Mouse (Mus musculus): ENCODE measurements around the gene Kcnt1.
"Not testable (repeated sequence)": the region's sequence is repeated elsewhere in the genome, so short reads cannot be mapped to it uniquely, and the experiment has no call there.

Kcnt1 gene

GRCm38 (mm10) chr2:25863337-25864131, at the start of gene Kcnt1:
Kcnt1 (plus strand) TSS chr2:25863734.
- peak; percentile 62 to 63 for DNase-seq (ENCODE audit: low spot score in 2 of 2)

GRCm38 (mm10) chr2:25815748-25816147, 47.8 kb upstream of the Kcnt1 start, which contains the start of gene Glt6d1:
Glt6d1 (minus strand) TSS chr2:25815848.
- not testable (repeated sequence) for DNase-seq (ENCODE audit: low spot score in 2 of 2)

- DNase-seq (ENCODE audit: low spot score in 2 of 2), result peak in 1 of 2 experiments; percentile 10
These were observed 40.7 kb upstream of the Kcnt1 start, which contains the start of gene Lcn9 for GRCm38 (mm10) chr2:25822806-25823205. Lcn9 (plus strand) TSS chr2:25823153.

GRCm38 (mm10) chr2:25824751-25825150, 38.8 kb upstream of the Kcnt1 start:
- DNase-seq (ENCODE audit: low spot score in 2 of 2), result no peak

GRCm38 (mm10) chr2:25828344-25828947, 35.1 kb upstream of the Kcnt1 start:
- DNase-seq (ENCODE audit: low spot score in 2 of 2), result no peak

GRCm38 (mm10) chr2:25830786-25831185, 32.7 kb upstream of the Kcnt1 start:
- DNase-seq (ENCODE audit: low spot score in 2 of 2), result no peak

DNA sequence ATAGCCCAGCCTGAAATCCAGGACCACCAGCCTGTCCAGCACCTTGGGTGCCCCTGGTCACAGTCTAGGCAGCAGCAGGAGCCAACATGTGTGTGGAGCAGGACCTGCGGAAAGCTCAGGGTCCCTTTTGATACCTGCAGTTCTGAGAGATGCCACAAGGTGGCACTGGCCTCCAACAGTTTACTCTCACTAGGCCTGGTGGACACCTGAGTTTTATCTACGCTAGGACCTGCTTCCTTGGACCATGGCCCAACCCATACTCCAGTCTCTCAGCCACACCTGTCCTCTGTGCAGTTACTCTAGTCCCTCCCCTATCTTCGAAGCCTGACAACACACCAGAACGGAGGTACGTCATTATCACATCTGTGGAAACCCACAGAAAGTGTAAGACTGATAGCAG, 27.2 kb upstream of the Kcnt1 start:
- DNase-seq (ENCODE audit: low spot score in 2 of 2), result peak; percentile 88 to 89

DNA sequence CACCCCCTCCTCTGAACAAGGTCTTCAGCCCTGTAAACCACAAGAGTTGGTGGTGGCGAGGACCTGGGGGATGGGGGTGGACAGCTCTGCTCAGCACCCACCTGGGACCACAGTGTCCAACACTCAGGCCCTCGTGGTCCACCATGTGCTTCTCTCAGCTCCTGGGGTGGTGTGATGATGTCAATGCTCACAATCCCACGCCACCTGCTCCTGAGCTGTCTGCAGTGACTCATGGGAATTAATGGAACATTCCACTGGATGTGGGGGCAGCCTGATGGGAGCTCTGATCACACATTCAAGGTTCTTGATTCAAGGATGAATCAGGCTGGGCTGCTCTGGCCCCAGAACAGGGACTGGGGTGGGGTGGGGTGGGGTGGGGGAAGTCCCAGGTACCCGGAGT, 21.4 kb upstream of the Kcnt1 start:
- DNase-seq (ENCODE audit: low spot score in 2 of 2), result peak; percentile 41 to 56

DNA sequence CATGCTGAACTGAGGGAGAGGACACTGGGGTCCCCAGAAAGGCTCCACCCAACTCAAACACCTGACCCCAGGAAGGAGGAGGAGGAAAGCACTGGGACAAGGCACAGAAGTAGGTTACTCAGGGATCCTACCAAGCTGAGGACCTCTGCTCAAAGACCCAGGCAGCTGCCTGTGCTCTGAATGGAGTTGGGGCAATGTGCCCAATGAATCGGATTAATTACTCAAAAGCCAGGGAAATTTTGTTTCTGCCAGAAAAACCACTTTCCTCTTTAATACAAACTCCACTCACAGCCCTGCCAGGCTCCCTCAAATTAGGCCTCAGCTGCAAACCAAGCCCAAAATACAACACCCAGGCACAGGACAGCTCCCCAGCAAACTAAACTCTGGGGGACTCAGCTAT, 20.8 kb upstream of the Kcnt1 start:
- peak in 1 of 2 experiments; percentile 19 for DNase-seq (ENCODE audit: low spot score in 2 of 2)

DNA sequence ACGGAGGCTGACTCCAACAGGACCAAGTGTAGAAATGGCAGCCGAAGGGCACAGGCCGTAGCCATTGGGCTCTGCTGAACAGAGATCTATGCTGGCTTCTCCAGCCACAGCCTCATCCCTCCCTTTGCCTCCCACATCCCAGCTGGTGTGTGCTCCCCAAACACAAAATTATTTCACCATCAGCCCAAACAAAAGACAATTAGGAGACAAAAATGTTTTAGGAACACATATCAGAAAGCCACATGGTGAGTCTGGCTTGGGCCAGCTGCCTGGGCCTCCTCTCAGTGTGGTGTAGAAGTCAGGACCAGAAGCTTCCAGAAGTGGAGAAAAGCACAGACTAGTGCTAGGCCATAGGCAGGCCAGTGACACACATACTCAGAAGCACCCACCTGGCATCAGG, 19.4 kb upstream of the Kcnt1 start:
- DNase-seq (ENCODE audit: low spot score in 2 of 2), result peak in 1 of 2 experiments; percentile 18

- no peak for DNase-seq (ENCODE audit: low spot score in 2 of 2)
These were observed 17.0 kb upstream of the Kcnt1 start for GRCm38 (mm10) chr2:25846516-25846915.

DNA sequence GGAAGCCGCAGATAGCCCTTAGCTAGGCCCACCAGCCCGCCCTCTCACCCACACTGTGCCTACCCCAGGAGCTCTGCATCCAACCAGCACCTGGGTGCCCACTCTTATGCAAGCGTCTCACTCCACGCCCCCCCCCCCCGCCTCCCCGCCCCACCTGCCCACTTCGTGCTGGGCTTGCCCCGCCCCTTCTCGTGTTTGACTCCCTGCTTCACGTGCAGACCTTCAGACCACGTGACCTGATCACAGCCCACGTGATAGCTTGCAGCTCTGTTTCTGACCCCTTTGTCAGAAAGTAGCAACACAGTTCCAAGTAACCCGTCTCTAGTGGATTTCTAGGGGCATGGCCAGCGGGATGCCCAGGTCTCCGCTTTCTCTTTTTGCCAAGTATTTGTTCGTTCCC, 16.3 kb upstream of the Kcnt1 start, which contains the start of gene Sohlh1:
Gene Sohlh1 (minus strand): TSS at position 23 of the 400 bp plus-strand sequence.
- no peak for DNase-seq (ENCODE audit: low spot score in 2 of 2)

- DNase-seq (ENCODE audit: low spot score in 2 of 2), result peak; percentile 53 to 54
These were observed 13.2 kb upstream of the Kcnt1 start for GRCm38 (mm10) chr2:25850330-25850729.

GRCm38 (mm10) chr2:25852626-25853025, 10.9 kb upstream of the Kcnt1 start:
- peak in 1 of 2 experiments; percentile 55 for DNase-seq (ENCODE audit: low spot score in 2 of 2)

DNA sequence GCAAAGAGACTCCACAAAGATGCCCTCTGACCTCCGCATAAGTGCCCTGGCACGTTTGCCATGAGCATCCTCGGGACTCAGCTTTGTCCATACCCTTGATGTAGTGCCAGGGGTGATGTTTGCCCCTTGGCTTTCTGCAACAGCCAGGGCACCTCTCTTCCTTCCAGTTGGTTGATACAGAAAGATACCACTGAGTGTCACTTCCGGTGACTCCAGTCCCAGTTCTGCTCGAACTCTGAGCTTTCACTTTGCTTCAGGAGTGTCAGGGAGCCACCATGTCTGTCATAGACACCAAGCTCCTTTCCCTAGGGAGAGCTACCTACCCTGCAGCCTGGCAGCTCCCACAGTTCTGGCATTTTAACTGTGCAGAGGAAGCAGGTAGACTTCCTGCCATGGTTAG, 9.5 kb upstream of the Kcnt1 start:
- no peak for DNase-seq (ENCODE audit: low spot score in 2 of 2)

DNA sequence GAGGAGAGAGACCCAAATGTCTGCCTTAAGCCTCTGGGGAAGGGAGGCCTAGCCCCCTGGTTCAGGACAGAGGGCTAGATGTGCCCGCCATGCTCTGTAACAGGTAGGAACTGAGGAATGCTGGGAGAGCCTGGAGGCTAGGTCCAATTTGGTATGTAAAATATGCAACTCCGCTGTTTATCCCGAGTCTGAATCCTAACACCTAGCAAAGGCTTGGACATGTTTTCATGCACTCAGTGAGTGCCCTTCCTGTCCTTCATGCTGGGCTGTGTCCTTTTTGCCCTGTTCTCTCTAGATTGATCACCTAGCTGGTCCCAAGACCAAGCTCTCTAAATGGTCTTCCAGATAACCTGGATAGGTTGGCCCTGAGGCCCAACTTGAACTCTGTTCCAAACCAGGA, 3.6 kb upstream of the Kcnt1 start:
- no peak for DNase-seq (ENCODE audit: low spot score in 2 of 2)

- DNase-seq (ENCODE audit: low spot score in 2 of 2), result no peak
These were observed 1.5 kb upstream of the Kcnt1 start for GRCm38 (mm10) chr2:25862038-25862437.

DNA sequence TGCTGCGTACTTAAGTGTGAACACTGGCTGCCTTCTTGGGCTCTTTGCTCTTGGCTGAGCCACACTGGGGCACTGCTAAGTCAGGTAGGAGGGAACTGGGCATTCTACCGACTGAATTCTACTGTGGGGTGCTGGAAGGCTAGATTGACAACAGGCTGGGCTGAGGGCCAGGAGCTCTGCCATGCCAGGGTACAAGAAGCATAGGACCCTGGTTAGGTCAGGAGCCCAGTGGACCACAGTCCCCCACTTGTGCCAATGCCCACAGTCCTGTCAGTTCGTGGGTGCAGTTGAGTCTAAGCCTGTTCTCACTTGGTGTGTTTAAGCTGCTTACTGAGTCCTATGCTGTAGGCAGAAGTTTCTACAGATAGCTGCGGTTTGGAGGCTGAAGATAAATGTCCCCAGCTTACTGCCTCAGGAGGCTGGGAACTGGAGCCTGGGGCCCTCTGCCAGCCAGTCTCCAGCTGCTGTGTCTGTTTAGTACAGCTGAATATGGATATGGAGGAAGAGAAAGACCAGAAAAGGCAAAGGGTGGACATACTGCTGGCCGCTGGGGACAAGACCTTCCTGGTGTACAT, 751 bp upstream of the Kcnt1 start:
- DNase-seq (ENCODE audit: low spot score in 2 of 2), result peak in 1 of 2 experiments; percentile 35

DNA sequence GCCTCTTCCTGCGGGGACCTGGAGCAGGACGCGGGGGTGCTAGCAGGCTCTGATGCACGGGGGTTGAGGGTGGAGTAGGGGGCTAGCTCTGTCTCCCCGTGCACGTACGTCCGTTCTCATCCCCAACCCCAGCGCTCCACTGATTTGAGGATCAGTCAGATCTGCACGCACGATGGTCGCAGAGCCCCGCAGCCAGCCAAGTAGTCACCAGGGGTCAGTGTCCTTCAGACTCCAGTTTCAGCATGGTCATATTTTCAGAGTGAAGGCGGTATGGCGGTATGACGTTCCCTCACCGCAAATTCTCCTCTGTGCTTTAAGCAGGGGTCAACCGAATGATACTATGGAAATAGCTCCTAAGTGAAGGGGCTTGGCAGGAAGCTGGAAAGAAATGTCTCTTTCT, 696 bp downstream of the Kcnt1 start:
- no peak for DNase-seq (ENCODE audit: low spot score in 2 of 2)

DNA sequence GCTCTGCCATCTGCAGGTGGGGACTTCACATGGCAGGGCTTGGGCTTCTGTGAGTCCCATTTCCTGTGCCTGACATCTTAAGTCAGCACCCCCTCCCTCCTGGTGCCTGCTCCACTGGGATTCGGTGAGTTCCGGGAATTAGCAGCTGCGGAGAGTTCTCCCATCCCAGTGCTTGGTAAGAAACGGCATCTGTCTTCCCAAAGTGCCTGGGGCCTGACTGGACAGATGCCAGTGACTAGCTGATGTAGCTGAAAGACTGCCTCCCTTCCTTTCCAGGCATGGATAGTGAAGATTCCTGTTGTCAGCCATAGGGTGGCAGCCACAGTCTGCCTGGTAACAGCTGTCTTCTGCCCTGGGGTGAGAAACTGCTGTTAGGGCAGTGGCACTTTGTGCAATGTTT, 1.9 kb downstream of the Kcnt1 start:
- DNase-seq (ENCODE audit: low spot score in 2 of 2), result peak; percentile 73 to 76

DNA sequence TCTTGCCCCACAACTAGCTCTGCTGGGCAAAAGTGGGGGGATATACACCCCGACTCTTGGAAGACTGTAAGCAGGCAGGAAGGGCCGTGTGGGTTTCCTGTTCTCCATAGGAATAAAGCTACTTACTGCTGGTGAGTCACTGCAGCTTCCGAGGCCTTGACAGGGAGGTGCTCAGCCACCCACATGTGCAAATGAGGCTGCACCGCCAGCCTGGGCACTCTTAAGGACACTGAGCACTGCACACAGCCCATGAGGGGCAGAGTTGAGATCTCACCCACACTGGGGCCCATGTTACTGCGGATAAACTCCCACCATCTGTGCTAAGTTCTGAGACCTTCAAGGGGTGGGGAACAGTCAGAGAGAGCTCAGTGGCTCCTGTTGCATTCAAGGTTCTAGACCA, 3.1 kb downstream of the Kcnt1 start:
- peak; percentile 53 to 62 for DNase-seq (ENCODE audit: low spot score in 2 of 2)

DNA sequence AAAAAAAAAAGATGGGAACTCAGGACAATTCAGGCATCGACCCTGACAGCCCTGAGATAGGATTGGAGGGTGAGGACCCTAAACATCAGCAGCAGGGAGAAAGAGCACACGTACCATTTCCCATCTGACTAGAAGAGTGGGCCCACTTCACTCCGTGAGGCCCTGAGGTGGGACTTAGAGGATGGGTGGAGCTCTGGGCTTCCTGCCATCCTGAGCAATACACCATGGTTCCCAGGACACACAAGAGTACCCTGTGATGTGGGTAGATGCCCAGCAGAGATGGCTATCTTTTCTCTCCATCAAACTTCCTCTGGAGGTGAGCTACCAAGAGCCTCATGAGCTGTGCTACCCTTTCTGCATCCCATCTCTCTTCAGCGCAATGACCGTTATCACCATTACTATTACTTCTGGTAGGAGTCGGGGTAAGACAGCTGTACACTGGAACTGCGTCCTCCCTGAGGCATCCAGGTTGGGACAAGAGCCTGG, 13.8 kb downstream of the Kcnt1 start:
- peak in 1 of 2 experiments; percentile 19 for DNase-seq (ENCODE audit: low spot score in 2 of 2)

Measured in right cerebral cortex, adult 2 months (tissue).